17 mouse cellular contexts compared by ENCODE assay signal in genomic region chr2:13536747-13537146, GRCm38 (mm10). TPM values are rescaled to one million over a fixed set of nuclear protein-coding genes. Genes with fewer than 3 reads are reported as not detected.
DNase-seq lines count a peak whose midpoint lies in the region; ATAC-seq and TF ChIP-seq lines count a peak whose summit lies in the region.
"Had no signal": no experiment of that assay in that cellular context is flagged by ENCODE, and none has a peak within 500 bp of the region (broad histone marks: within the 10 kb centered on the region; RNA-seq: fewer than 3 reads in every experiment).

No protein-coding gene starts in this region.

- DNase-seq in gastrocnemius, adult 2 months, result no peak
- no peak for DNase-seq in gastrocnemius, postnatal 14 days
- DNase-seq in Patski (ENCODE audit: low read depth, low spot score), result no peak
- peak; percentile 28 for DNase-seq in naive thymus-derived CD4-positive, alpha-beta T cell, adult 2 months (ENCODE audit: low read depth)
- DNase-seq in right cerebral cortex, postnatal 4 days, result no peak
- DNase-seq in right cerebral cortex, postnatal 25 days, result no peak
- DNase-seq: adrenal gland, adult 2 months; cerebellum, adult 11-12 months; gastrocnemius, postnatal 36 days; kidney, adult 18-20 months; layer of hippocampus, adult 9-11 months; thymus, postnatal 36 days had no signal

- H3K4me1 ChIP-seq in liver, embryonic 16.5 days (ENCODE audit: control insufficient read depth, low read depth, low read length), result peaks cover 16% of the 10 kb centered on the region
- peaks cover 37% of the 10 kb centered on the region for H3K4me1 ChIP-seq in liver, embryonic 12.5 days
- H3K4me1 ChIP-seq: neural tube, embryonic 13.5 days had no signal

- H3K9ac ChIP-seq in liver, embryonic 16.5 days (ENCODE audit: low read depth, low read length), result no peak overlapping the region
- H3K9ac ChIP-seq in liver, embryonic 12.5 days, result no peak overlapping the region
- H3K9ac ChIP-seq: limb, embryonic 15.5 days; neural tube, embryonic 13.5 days had no signal

- CTCF ChIA-PET in Patski (lab: Charles Lee), result interaction anchor here (0.9 to 2.5 kb wide), 6 partner anchors 8 to 252 kb away, joined by 3 to 8 read pairs (median 5); no protein-coding TSS in a partner anchor

- H3K27ac ChIP-seq in gastrocnemius, adult 2 months, result no peak overlapping the region
- H3K27ac ChIP-seq in liver, embryonic 16.5 days (ENCODE audit: low read length), result no peak overlapping the region
- no peak overlapping the region for H3K27ac ChIP-seq in liver, embryonic 12.5 days
- H3K27ac ChIP-seq: forebrain, embryonic 10.5 days; limb, embryonic 15.5 days; neural tube, embryonic 13.5 days had no signal

- H3K4me2 ChIP-seq in liver, embryonic 16.5 days (ENCODE audit: low read depth, low read length), result no peak overlapping the region
- no peak overlapping the region for H3K4me2 ChIP-seq in liver, embryonic 12.5 days
- H3K4me2 ChIP-seq: limb, embryonic 15.5 days; neural tube, embryonic 13.5 days had no signal

- peak; percentile 16; the same call in 1 of the 2 replicates for TF ChIP-seq CTCF in gastrocnemius, adult 2 months (IDR thresholded peaks at IDR 0.05)
- TF ChIP-seq CTCF in Patski (IDR thresholded peaks at IDR 0.05), result peak; percentile 23

- in situ Hi-C loops in Patski (cut with MboI; ENCODE audit: low pct_unique_long_range_greater_than_20kb), result loop anchor here (5.0 kb wide), 1 partner anchor 239 kb away; no protein-coding TSS in a partner anchor

- intact Hi-C loops in gastrocnemius, adult 2 months (cut with DNase I), result no loop called here
- intact Hi-C loops in gastrocnemius, postnatal 14 days (cut with DNase I; ENCODE audit: low total_unique reads), result no loop called here

- H3K36me3 ChIP-seq in liver, embryonic 16.5 days (ENCODE audit: control insufficient read depth, insufficient read depth), result no peaks in the 10 kb centered on the region
- no peaks in the 10 kb centered on the region for H3K36me3 ChIP-seq in liver, embryonic 12.5 days
- H3K36me3 ChIP-seq: forebrain, embryonic 10.5 days; limb, embryonic 15.5 days; neural tube, embryonic 13.5 days had no signal

- peak; percentile 45; the same call in 1 of the 2 replicates for ATAC-seq in liver, embryonic 16.5 days (ENCODE audit: low read depth)
- no peak for ATAC-seq in liver, embryonic 12.5 days
- ATAC-seq in Patski, result no peak

- POLR2A ChIA-PET in Patski (lab: Charles Lee), result no interaction called here

- no peaks in the 10 kb centered on the region for H3K27me3 ChIP-seq in liver, embryonic 16.5 days (ENCODE audit: control insufficient read depth, insufficient read depth, low read depth, low read length)
- H3K27me3 ChIP-seq in liver, embryonic 12.5 days (replicated peaks), result no peaks in the 10 kb centered on the region
- H3K27me3 ChIP-seq in Patski, result no peaks in the 10 kb centered on the region
- H3K27me3 ChIP-seq: limb, embryonic 15.5 days; neural tube, embryonic 13.5 days had no signal

- H3K4me3 ChIP-seq in gastrocnemius, adult 2 months, result no peak overlapping the region
- no peak overlapping the region for H3K4me3 ChIP-seq in liver, embryonic 16.5 days (ENCODE audit: low read depth, low read length)
- no peak overlapping the region for H3K4me3 ChIP-seq in liver, embryonic 12.5 days
- H3K4me3 ChIP-seq: forebrain, embryonic 10.5 days; limb, embryonic 15.5 days; neural tube, embryonic 13.5 days had no signal

- H3K9me3 ChIP-seq in liver, embryonic 16.5 days (replicated peaks; ENCODE audit: control insufficient read depth, low read length), result no peaks in the 10 kb centered on the region
- H3K9me3 ChIP-seq in liver, embryonic 12.5 days (replicated peaks), result no peaks in the 10 kb centered on the region
- H3K9me3 ChIP-seq: forebrain, embryonic 10.5 days; limb, embryonic 15.5 days; neural tube, embryonic 13.5 days had no signal

RNA-seq across cellular contexts. Expression of gene Trdmt1, which starts 7.7 kb away (rescaled TPM):
- total RNA-seq in gastrocnemius, adult 2 months (2021), result 1 to 10 TPM; 3.6 to 6.4 TPM
- total RNA-seq in gastrocnemius, postnatal 14 days (2021), result 1 to 10 TPM; 3.7 to 3.9 TPM
- 3.2 and 3.6 TPM in 2 replicates for polyA plus RNA-seq in liver, embryonic 16.5 days (2015; fragmentation: Nextera tagmentation; extraction: Ambion mirVana)
- 6.3 and 6.6 TPM in 2 replicates for polyA plus RNA-seq in liver, embryonic 12.5 days (2016; fragmentation: Nextera tagmentation; extraction: Ambion mirVana)
- 8.0 TPM for polyA plus RNA-seq in Patski (2021)

RNA-seq across cellular contexts. Expression of gene Vim, which starts 37.0 kb away (rescaled TPM):
- 100 to 1,000 TPM in 1 of 2 experiments, 10 to 100 TPM in 1; 99.0 to 123 TPM for total RNA-seq in gastrocnemius, adult 2 months (2021)
- 100 to 1,000 TPM; 423 to 456 TPM for total RNA-seq in gastrocnemius, postnatal 14 days (2021)
- polyA plus RNA-seq in liver, embryonic 16.5 days (2015; fragmentation: Nextera tagmentation; extraction: Ambion mirVana), result 81.1 and 83.2 TPM in 2 replicates
- polyA plus RNA-seq in liver, embryonic 12.5 days (2016; fragmentation: Nextera tagmentation; extraction: Ambion mirVana), result 114 and 120 TPM in 2 replicates
- 2,775 TPM for polyA plus RNA-seq in Patski (2021)

RNA-seq across cellular contexts. Expression of gene Cubn, which starts 45.1 kb away (rescaled TPM):
- under 1 TPM; 0.05 to 0.06 TPM for total RNA-seq in gastrocnemius, adult 2 months (2021)
- total RNA-seq in gastrocnemius, postnatal 14 days (2021), result under 1 TPM; 0.04 to 0.14 TPM
- polyA plus RNA-seq in liver, embryonic 16.5 days (2015; fragmentation: Nextera tagmentation; extraction: Ambion mirVana), result 0.05 and 0.11 TPM in 2 replicates
- 0.07 and 0.20 TPM in 2 replicates for polyA plus RNA-seq in liver, embryonic 12.5 days (2016; fragmentation: Nextera tagmentation; extraction: Ambion mirVana)
- 1.1 TPM for polyA plus RNA-seq in Patski (2021)

Comparison
In these comparisons a context has a peak if more than half of its experiments do, and no peak if none do; other contexts are left out.
1. RNA of gene Vim, which starts 37.0 kb away (polyA plus RNA-seq): 2,775 TPM in Patski (single experiment); 114 to 120 TPM in liver, embryonic 12.5 days and 81.1 to 83.2 TPM in liver, embryonic 16.5 days; every median in the first group is over 10 times any median in the second.